Mouse (Mus musculus): ENCODE measurements at regions not wholly inside any gene's neighbourhood (a gene's known extent, or its start where the extent isn't known, plus 50 kb on each side); places are given as distances from the start of the nearest gene placed in this dataset.

DNA sequence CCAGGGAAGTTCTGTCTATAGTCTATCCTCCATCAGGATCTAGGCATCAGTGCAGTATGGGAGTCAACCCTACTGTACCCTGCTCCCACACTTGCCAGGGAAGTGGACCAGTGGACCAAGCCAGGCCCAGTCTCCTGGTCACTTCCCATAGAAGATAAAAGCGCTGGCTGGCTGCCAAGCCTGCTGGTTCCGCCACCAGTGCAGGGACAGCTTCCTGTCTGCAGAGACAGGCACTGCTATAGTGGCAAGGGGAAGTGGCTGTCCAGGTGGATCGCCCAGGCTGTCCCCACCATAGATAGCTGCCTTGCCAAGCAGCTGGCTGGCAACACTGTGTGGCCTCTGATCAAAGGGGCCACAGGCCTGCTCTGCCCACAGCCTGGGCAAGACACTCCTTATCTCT lies 98.5 kb upstream of the Wnt4 start:
- TF ChIP-seq CTCF (conservative IDR thresholded peaks at IDR 0.05 in 1 of 2, IDR thresholded peaks at IDR 0.05 in 1 of 2; ENCODE audit: low read depth in 2 of 2, low read length in 2 of 2) (no peak), ZNF384 (IDR thresholded peaks at IDR 0.05; ENCODE audit: low read depth, low read length) (no peak), USF2 (conservative IDR thresholded peaks at IDR 0.05; ENCODE audit: low read depth, low read length) (no peak), EP300 (IDR thresholded peaks at IDR 0.05; ENCODE audit: low read length) (no peak), POLR2A (IDR thresholded peaks at IDR 0.05; ENCODE audit: low read depth, low read length) (no peak), MAFK (IDR thresholded peaks at IDR 0.05; ENCODE audit: insufficient replicate concordance, low read length) (no peak), ELF1 (IDR thresholded peaks at IDR 0.05; ENCODE audit: low read depth, low read length) (no peak), KAT2A (IDR thresholded peaks at IDR 0.05; ENCODE audit: insufficient replicate concordance, low read length) (no peak), GABPA (IDR thresholded peaks at IDR 0.05; ENCODE audit: insufficient replicate concordance, low read depth, low read length) (no peak), TBP (conservative IDR thresholded peaks at IDR 0.05; ENCODE audit: low read depth, low read length) (no peak)

All from CH12.LX (cell line).